Mouse (Mus musculus): ENCODE data around the gene Slc41a2. TPM values are rescaled to one million over a fixed set of nuclear protein-coding genes. Genes with fewer than 3 reads are reported as not detected.

Gene Slc41a2
- polyA plus RNA-seq, 1 experiment from 2014 or later, result 1.5 TPM

DNA sequence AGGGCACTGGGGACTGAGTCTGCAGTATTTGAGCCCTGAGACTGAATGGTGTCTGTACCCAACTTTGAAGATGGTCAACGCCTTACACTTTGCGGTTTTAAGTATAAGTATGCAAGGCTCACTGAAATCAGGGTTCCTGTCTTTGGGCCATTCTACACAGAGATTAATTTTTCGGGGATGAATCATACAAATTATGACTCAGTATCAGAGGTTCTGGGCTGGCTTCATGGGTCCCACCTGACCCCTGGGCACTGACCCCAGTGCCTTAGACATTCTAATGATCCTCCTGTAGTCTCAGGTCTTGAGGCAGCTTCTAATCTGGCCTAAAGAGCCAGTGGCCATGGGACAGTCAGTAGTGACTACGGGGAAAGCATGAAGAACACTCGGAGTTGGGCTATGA lies 148.6 kb downstream of the Slc41a2 start:
- H3K4me1 ChIP-seq, result peaks cover 19% of the 10 kb centered on the region
- peaks cover 15% of the 10 kb centered on the region for H3K36me3 ChIP-seq
- H3K27ac ChIP-seq, result no peak overlapping the region
- ATAC-seq (ENCODE audit: low FRiP score, low read depth), result no peak
- no peak overlapping the region for H3K9ac ChIP-seq
- H3K4me3 ChIP-seq, result no peak overlapping the region
- no peak overlapping the region for H3K4me2 ChIP-seq (replicated peaks)
- 93% methylated on average over 5 of the region's 5 CpGs for WGBS
- no peaks in the 10 kb centered on the region; the same call in 1 of the 2 replicates for H3K9me3 ChIP-seq
- H3K27me3 ChIP-seq, result no peaks in the 10 kb centered on the region

DNA sequence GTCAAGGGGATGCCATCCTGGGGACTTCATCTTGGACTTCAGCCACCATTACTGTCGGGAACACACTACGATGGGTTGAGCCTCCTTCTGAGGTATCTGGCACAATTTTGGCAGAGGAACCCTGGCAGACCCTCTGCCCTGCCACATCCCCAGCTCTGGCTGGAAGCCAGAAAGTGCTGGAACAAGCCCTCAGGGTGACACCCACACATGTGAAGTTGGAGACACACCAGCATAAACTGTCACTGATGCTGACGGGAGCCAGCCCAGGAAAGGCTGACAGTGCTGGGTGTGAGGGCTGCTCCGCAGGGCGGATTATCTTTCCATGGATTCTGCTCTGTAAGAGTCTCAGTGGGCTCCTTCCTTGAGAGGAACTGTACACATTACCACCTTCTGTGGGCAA lies 150.7 kb downstream of the Slc41a2 start:
- Histone ChIP-seq H3K27me3 (no peaks in the 10 kb centered on the region), H3K9me3 (no peaks in the 10 kb centered on the region; the same call in 1 of the 2 replicates), H3K4me2 (replicated peaks) (no peak overlapping the region), H3K4me1 (peaks cover 31% of the 10 kb centered on the region), H3K9ac (no peak overlapping the region), H3K4me3 (no peak overlapping the region), H3K36me3 (peaks cover 15% of the 10 kb centered on the region), H3K27ac (no peak overlapping the region)
- 83% methylated on average over 5 of the region's 5 CpGs for WGBS
- no peak for ATAC-seq (ENCODE audit: low FRiP score, low read depth)

DNA sequence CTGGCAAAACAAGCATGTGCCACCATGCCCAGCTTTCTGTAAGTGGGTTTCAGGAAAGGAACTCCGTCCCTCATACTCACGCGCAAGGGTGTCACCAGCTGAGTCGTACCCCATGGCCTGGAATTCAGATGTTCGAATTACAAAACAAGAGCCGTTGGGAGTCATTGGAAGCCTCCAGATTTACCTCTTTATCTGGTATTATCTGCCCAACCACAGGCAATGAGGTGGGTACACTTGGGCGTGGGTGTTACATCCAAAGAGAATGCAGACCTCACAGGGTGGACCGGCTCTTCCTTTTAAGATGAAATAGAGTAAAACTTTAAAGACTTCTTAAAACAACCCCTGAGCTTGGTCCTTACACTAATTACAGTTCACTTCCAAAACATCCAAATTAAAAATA lies 151.5 kb downstream of the Slc41a2 start:
- no peak for ATAC-seq (ENCODE audit: low FRiP score, low read depth)
- Histone ChIP-seq H3K4me1 (peaks cover 39% of the 10 kb centered on the region), H3K4me2 (replicated peaks) (no peak overlapping the region), H3K27me3 (no peaks in the 10 kb centered on the region), H3K27ac (no peak overlapping the region), H3K36me3 (peaks cover 10% of the 10 kb centered on the region), H3K4me3 (no peak overlapping the region), H3K9ac (no peak overlapping the region), H3K9me3 (no peaks in the 10 kb centered on the region; the same call in 1 of the 2 replicates)
- 85% methylated on average over 8 of the region's 8 CpGs for WGBS

DNA sequence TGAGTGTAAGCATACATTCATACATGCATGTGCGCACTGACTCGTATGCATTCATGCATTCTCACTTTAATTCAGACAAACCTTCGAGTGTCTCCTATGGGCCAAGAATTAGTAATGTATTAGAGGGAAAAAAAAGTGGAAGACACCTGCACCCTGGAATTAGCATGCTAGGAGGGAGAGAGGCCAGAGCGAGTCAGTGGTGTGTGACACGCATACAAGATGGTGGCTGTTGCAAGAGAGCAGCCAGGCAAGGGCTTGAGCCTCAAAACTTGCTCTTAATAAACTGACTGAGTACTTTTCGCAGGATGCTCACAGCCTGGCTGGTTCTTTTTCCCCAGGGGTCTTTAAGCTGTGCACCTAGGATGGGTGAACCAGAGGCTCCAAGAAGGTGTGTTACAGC lies 152.6 kb downstream of the Slc41a2 start:
- WGBS, result 89% methylated on average over 6 of the region's 6 CpGs
- Histone ChIP-seq H3K4me3 (no peak overlapping the region), H3K9me3 (no peaks in the 10 kb centered on the region), H3K4me2 (replicated peaks) (no peak overlapping the region), H3K9ac (no peak overlapping the region), H3K27me3 (no peaks in the 10 kb centered on the region), H3K27ac (no peak overlapping the region), H3K36me3 (peaks cover under 1% of the 10 kb centered on the region; the same call in 1 of the 2 replicates), H3K4me1 (peaks cover 40% of the 10 kb centered on the region)
- ATAC-seq (ENCODE audit: low FRiP score, low read depth), result no peak

DNA sequence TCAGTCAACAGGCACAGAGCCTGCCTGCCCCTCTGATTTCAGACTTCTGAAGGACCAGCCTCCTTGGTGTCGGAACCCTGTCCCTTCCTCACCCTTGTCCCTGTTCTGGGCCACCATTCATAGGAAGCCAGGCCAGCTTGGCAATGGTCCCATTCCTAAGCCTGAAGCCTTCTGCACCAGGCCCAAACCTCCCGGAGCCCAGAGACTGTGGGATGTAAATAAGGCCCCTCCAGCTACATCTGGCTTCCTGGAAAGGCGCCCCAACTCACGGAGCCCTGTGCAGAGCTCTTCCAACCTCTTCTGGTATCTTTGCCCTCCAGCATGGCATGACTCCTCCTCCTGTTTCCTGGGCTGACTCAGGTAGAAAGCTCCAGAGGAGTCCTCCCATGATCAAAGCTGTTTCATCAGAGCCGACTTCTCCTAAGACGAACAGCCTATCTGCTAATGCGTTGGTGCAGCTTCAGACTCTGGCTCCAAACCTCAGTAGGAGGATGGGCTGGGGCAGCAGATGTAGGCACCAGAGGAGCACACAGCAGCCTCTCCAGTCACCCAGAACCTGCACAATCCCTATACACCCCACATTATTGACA lies 153.1 kb downstream of the Slc41a2 start:
- H3K27ac ChIP-seq, result 0 out of 2 replicates have a peak overlapping the region, but pooled peaks have one; percentile 6
- H3K9me3 ChIP-seq, result 0 out of 2 replicates have a peak, but pooled peaks cover under 1% of the 10 kb centered on the region
- H3K27me3 ChIP-seq, result no peaks in the 10 kb centered on the region
- H3K36me3 ChIP-seq, result no peaks in the 10 kb centered on the region
- H3K4me1 ChIP-seq, result peaks cover 40% of the 10 kb centered on the region
- no peak overlapping the region for H3K4me2 ChIP-seq (replicated peaks)
- no peak overlapping the region; the same call in 1 of the 2 replicates for H3K9ac ChIP-seq
- H3K4me3 ChIP-seq, result no peak overlapping the region
- no peak; the same call in 1 of the 2 replicates for ATAC-seq (ENCODE audit: low FRiP score, low read depth)
- 51% methylated on average over 7 of the region's 7 CpGs for WGBS

DNA sequence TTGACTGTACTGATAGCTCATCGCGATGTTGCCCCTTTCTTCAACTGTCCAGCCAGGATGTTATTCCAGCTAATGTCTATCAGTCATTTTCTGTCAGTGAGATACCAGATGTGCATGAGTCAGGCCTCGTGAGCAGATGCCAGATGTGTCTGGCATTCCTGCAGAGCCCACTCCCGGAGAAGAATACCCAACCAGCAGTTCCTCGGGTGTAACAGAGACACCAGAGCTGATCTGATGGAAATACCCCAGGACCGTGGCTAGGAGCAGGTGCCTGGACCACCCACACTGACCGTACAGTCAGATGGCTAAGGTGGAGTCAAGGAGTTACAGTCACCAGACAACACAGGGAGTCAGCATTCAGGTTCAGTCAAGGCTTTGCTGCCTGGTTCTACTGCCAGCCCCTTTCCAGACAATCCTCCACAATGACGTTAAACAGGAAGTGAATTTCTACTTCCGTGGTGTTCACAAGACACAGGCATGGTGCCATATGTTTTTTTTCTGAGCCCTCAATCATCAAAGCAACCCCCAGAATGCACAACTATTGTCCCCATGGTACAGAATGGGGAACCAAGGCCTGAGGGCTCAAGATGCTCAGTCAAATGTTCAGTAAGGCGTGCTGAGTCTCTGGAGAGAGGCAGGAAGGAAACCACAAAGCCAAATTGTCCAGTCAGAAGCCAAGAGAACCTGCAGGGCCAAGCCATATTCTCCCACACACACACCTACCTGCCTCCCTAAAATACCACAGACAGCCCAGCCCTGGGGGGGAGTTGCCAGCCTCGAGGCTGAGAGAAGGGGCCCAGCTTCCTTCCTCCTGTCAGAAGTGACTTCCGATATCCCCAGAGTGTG lies 153.8 kb downstream of the Slc41a2 start:
- no peak overlapping the region for H3K4me3 ChIP-seq
- no peak overlapping the region; the same call in 1 of the 2 replicates for H3K9ac ChIP-seq
- H3K27ac ChIP-seq, result 0 out of 2 replicates have a peak overlapping the region, but pooled peaks have one; percentile 6
- WGBS, result 54% methylated on average over 12 of the region's 12 CpGs
- H3K27me3 ChIP-seq, result no peaks in the 10 kb centered on the region
- no peaks in the 10 kb centered on the region; the same call in 1 of the 2 replicates for H3K36me3 ChIP-seq
- peaks cover 40% of the 10 kb centered on the region for H3K4me1 ChIP-seq
- 0 out of 2 replicates have a peak, but pooled peaks cover 4% of the 10 kb centered on the region for H3K9me3 ChIP-seq
- H3K4me2 ChIP-seq (replicated peaks), result no peak overlapping the region
- ATAC-seq (ENCODE audit: low FRiP score, low read depth), result no peak

DNA sequence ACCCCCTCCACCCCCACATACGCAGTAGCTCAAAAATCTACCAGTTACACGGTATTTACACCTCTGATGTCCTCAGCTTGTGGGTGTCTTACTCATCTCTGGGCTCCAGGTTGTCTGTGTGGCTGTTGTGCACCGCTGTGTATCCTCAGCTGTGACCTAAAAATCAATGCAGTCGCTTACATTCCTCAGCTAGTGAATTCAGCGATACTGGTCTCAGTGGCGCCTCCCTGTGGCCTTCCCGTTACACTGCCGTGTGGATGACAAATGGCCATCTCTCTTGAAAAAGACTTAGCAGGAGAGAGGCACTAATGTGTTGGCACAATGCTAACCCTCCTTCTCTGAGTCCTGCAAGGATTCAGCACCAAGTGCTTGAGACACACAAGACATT lies 155.1 kb downstream of the Slc41a2 start:
- 35% methylated on average over 8 of the region's 8 CpGs for WGBS
- Histone ChIP-seq H3K4me3 (no peak overlapping the region), H3K36me3 (no peaks in the 10 kb centered on the region; the same call in 1 of the 2 replicates), H3K9ac (no peak overlapping the region), H3K4me1 (peaks cover 46% of the 10 kb centered on the region), H3K4me2 (replicated peaks) (no peak overlapping the region), H3K27me3 (no peaks in the 10 kb centered on the region), H3K27ac (no peak overlapping the region), H3K9me3 (0 out of 2 replicates have a peak, but pooled peaks cover 4% of the 10 kb centered on the region)
- no peak for ATAC-seq (ENCODE audit: low FRiP score, low read depth)

DNA sequence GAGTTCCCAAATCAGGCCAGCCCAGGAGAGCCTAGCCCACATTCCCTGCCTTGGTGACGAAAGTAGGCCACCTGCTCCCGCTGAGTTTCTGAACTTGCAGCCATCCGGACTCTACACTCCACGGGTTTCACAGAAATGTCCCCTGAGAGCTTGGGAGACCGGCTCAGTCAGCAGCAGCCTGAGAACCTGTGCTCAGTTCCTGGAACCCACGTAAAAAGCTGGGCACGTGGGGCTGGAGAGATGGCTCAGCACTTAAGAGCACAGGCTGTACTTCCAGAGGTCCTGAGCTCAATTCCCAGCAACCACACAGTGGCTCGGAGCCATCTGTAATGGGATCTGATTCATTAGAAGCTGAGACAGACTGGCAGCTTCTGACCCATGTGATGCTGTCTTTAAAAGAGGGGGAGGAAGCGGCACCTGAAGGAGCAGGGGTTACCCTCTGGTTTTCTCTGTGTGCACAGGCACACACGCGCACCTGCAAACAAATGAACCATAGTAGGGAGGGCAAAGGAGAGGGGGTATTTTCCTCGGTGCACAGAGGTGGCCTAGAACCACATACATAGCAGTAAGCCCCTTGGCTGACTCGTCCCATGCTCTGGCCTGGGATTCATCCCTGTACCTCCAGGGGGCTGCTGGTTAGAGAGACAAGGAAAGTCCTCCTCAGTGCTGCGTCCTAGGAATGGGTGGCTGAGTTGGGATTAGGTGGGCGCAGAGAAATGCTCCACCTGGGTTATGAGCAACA lies 155.7 kb downstream of the Slc41a2 start:
- Histone ChIP-seq H3K9me3 (0 out of 2 replicates have a peak, but pooled peaks cover 4% of the 10 kb centered on the region), H3K4me2 (replicated peaks) (no peak overlapping the region), H3K4me3 (no peak overlapping the region), H3K27me3 (no peaks in the 10 kb centered on the region), H3K36me3 (no peaks in the 10 kb centered on the region; the same call in 1 of the 2 replicates), H3K27ac (no peak overlapping the region), H3K4me1 (peaks cover 49% of the 10 kb centered on the region), H3K9ac (no peak overlapping the region)
- WGBS, result 52% methylated on average over 15 of the region's 15 CpGs
- no peak for ATAC-seq (ENCODE audit: low FRiP score, low read depth)

Other genes starting within 250 kb of the Slc41a2 start
- 0.69 and 0.76 TPM in 2 replicates for gene D10Wsu102e, start 22.3 kb upstream of the Slc41a2 start, polyA plus RNA-seq (2015; fragmentation: Nextera tagmentation; extraction: Ambion mirVana)
- gene Aldh1l2, start 196.3 kb upstream of the Slc41a2 start, polyA plus RNA-seq (2015; fragmentation: Nextera tagmentation; extraction: Ambion mirVana), result 2.9 and 3.2 TPM in 2 replicates
- gene Washc4, start 205.9 kb upstream of the Slc41a2 start, polyA plus RNA-seq (2015; fragmentation: Nextera tagmentation; extraction: Ambion mirVana), result 37.2 and 43.4 TPM in 2 replicates

Data from limb, embryonic 13.5 days (tissue).